Mouse (Mus musculus): ENCODE results near the gene Ubash3b.

The Ubash3b gene

DNA sequence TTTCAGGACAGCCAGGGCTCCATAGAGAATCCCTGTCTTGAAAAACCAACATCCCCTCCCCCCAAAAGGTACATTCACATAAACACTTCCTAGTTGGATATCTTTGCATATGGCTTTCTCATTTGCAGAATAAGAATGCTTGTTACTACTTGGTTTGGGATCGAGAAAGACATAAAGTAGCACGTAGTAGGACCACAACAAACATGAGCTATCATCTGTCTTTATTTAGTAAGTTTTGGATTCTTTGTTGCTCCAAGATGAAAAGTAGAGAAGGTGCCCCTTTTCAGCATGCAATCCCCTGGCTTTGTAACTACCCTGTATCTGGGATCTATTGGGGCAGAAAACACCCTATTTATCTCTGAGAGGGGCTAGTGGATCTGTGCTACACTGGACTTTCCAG, 25.2 kb downstream of the Ubash3b start:
- DNase-seq (ENCODE audit: low read depth), result no peak

DNA sequence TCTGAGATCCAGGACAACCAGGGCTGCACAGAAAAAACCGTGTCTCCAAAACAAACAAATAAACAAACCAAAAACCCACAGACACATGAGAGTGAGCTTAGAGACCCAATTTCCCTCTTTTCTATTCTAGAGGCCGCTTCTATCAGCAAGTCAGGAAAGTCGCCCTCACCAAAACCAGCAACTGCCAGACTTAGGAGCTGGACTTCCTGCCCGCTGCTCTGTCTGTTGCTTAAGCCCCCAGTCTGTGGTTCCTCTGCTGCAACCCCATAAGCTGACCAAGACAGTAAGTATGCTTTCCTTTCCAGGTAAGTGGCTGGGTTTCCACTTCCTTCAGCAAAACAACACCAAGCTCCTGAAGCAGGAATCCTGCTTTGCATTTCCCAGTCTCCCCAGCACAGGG, 26.6 kb downstream of the Ubash3b start:
- DNase-seq (ENCODE audit: low read depth), result no peak

DNA sequence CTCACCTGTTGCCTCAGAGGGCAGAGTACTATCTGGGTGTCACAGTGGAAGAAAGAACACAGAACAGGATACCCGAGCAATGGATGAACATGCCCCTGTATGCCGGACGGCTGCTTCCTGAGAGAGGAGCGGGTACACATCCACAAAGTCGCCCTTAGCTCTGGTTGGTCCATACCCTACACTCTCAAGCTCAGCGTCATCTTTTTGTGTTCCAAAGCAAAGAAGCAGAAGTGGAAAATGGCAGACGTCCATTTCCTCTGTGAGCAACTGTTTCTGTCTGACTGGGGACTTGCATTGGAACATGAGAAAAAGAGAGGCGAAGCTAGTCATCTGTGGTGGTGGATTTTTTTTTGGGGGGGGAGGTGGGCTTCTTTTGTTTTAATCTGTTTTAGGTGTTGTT, 30.9 kb downstream of the Ubash3b start:
- peak; percentile 39 for DNase-seq (ENCODE audit: low read depth)

DNA sequence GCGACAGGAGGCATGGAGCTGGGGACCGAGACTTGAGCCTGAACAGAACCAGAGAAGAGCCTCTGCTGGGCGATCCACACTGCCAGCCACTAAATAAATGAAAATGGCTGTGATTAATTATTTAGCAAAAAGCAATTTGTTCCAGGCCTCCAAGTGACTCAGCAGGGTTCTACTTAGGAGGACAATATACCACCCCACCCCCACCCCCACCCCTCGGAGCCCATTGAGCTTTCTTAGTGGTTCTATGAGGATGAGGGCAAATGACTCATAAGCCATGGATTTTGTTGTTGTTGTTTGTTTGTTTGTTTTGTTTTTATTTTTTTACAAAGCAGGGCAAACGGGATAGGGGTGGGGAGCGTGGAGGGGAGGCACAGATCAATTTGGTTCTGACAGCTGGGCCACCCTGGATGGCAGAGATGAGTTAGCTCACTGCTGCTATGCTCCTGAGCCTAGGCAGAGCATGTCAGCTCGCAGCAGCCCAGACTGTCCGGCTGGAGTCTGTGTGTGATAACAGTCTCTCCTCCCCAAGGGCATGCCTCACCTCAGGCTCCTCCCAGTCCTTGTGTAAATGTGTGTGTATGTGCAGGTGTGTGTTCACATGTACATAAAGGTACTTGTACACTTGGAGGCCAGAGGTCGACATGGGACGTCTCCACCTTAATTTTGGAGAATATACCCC, 31.6 kb downstream of the Ubash3b start:
- no peak for DNase-seq (ENCODE audit: low read depth)

DNA sequence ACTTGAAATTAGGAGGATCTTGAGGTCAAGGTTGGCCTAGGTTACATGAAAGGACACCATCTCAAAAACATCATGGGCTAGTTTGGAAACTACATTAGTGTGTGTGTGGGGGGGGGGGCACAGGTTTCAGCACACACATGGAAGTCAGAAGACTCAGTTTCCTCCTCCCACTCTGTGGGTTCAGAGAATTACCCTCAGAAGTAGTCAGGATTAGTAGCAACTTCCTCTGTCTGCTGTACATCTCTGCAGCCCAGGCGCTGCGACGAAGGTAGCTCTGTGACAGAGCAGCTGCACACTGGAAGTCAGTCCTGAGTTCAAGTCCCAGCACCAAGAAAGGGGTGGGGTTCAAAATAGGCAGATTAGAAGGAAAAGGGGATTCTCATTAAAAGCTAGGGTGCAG, 32.2 kb downstream of the Ubash3b start:
- peak; percentile 59 for DNase-seq (ENCODE audit: low read depth)

DNA sequence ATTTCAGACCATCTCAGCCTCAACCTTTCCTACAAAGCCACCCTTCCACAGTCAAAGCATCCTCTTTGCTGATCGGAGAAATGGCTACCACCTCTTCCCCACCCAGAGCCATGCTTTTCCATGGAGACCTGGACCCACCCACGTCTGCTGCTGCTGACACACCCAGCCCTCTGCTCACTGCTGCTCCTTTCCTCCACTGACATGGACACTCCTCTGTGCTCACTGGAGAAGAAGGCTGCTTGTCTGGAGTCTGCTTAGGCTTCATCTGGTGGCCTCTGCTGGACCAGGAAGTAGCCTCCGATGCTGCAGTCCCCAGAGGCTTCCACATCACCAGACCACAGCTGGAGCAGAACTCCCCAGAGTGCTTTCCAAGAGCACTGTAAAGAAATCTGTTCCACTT, 34.8 kb downstream of the Ubash3b start:
- no peak for DNase-seq (ENCODE audit: low read depth)

DNA sequence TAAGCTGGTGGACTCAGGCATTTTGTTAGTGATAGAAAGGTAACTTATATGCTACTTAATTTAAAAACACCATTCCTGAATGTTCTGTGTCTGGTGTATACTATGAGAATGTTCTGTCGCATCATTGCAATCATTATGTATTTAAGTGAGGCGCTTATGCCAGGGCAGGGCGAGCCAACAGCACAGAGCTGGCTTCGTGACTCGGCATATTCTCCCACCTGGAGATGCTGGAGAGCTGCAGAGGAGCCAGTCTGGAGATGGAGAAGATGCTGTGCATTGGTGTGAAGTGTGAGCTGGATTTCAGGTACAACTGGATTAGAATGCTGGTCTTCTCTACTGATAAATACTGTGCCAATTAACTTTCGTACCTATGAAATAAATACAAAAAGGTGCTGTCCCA, 37.2 kb downstream of the Ubash3b start:
- no peak for DNase-seq (ENCODE audit: low read depth)

DNA sequence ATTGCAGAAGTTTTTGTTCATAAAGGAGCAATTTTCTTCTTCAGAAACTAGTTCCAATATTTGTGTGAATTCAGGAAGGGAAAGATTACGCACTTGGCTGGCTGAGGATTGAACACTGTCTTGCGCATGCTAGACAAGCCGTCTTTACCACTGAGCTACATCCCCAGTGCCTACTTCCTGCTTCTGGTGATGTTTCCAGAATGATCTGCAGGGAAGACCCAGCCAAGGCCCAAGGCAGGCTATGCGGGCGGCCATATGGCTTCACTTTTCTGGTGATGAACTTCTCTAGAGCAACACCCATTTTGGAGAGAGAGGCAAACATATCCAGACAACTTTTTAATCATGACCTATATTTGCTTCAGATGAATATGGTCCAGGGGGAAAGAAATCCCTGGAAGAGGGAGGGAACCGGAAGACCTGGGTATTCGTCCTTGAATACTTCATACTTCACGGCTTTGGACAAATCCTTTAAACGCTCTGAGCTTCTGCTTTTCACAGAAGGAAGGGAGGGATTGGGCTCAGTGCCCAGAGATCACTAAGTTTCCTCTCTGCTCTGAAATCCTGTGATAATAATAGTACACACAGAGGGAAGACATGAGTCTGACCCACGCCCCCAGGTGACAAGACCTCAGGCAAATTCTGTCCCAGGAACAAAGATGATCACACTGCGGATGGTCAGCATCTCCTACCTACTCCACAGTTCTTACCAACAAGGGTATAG, 38.9 kb downstream of the Ubash3b start:
- no peak for DNase-seq (ENCODE audit: low read depth)

DNA sequence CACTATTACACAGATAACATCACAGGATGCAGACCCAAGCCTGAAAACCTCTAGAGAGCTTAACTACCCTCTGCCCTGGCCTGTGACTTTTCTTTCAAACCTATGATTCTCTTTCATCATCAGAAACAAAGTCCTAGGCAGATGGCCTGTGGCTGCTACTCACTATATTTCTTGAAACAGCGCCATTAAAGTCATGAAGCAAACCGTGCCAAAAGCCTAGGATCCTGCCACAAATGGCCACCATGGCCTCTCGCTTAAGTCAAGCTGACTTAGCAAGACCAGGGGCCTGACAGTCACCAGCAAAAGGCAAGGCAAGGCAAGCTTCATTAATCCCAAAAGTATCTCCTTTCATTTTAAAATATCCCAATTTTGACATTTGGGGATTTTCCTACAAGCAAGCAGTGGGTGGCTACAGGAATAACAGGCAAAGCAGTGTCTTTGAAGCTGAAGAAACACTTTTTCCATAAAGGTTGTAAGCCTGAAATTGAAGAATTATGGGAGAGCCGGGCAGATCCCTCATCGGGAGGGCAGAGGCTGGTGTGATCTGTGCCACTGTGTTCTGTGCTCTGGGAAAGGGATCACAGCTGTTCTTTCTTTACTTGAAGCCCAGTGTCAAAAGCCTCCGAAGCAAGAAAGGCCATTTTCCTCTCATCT, 39.7 kb downstream of the Ubash3b start:
- no peak for DNase-seq (ENCODE audit: low read depth)

DNA sequence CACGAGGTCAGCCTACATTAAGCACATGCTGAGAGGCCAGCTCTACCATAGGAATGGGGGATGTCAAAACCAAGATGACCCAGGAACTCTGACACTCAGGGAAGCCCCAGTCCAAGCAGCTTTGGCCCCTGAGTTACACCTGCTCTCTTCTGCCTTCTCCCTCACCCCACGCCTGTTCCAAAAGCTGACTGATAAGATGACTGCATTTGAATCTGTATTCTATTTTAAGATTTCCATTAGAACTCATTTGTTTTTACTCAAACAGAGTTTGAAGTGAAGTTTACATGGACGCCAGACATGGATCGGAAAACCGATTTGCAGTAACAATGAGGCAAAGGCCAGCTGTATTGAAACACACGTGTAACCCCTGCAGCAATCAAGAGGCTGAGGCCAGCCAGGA, 41.5 kb downstream of the Ubash3b start:
- no peak for DNase-seq (ENCODE audit: low read depth)

DNA sequence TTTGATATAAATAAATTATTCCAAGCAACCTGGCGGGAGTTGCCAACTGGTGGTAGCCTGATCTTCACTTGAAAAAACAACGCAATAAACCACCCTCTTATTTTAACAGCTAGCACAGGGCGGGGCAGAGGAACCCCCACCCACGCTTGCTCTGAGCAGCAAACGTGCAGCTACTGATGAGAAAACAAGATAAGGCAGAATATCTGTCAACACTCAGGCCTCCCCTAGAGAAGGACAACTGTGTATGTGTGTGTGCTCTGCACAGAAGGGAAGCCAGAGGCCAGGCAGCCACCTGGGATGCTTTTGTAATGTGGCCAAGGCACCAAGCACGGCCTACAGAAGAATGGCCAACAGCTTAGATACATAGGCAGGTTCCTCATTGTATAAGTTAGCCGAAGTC, 43.4 kb downstream of the Ubash3b start:
- peak; percentile 84 for DNase-seq (ENCODE audit: low read depth)

DNA sequence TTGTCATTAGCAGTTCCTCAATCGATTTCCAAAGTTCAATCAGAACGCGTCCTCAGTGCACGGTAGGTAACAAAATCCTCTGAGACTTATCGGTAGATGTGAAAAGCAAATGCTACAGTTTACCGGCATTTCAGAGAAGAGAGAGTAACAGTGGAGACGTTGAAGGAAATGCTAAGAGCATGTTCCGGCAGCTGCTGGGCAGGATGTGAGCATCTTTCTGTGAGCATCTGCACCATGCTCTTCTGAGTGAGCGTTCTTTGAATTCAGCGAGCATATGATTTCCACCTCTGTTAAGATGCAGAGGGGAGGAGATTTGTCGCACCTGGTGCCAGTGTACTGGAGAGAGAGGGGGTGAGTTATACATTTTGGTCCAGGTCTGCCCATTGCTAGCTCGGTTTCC, 45.4 kb downstream of the Ubash3b start:
- DNase-seq (ENCODE audit: low read depth), result peak; percentile 79

DNA sequence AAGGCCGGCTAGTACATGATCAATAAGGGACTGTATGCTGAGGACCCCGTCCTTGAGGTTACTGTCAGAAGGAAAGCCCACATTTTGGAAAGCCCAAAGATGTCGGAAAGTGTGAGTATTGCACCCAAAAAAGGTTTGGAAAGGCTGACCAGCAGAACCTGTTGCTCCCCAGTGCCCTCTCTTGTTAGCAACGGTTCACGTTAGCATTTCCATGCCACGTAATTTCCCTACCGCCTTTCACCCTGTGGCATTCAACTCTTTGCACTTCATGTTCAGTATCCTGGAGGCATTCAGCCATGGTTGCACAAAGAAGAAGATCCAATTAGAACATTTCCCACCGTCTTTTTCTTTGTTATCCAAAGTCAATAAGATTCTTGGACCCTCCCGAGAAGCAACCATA, 47.1 kb downstream of the Ubash3b start:
- DNase-seq (ENCODE audit: low read depth), result no peak

DNA sequence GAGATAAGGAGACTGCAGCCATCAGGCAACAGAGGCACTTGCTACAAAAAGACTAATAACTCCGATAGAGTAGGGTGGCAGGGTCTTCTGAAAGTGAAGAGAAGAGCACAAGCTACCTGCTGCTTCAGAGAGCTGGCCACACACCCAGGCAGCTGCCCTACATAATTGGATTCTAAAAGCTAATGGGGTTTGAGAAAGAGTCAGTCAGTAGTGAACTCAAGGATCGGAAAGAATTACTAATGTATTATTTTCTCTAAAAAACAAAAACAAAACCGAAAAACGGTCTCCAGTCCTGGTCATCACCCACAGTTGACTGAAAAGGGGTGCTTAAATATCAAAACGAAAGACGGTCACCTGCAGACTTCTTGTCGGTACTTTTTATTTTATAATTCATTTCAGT, 51.7 kb downstream of the Ubash3b start:
- no peak for DNase-seq (ENCODE audit: low read depth)

DNA sequence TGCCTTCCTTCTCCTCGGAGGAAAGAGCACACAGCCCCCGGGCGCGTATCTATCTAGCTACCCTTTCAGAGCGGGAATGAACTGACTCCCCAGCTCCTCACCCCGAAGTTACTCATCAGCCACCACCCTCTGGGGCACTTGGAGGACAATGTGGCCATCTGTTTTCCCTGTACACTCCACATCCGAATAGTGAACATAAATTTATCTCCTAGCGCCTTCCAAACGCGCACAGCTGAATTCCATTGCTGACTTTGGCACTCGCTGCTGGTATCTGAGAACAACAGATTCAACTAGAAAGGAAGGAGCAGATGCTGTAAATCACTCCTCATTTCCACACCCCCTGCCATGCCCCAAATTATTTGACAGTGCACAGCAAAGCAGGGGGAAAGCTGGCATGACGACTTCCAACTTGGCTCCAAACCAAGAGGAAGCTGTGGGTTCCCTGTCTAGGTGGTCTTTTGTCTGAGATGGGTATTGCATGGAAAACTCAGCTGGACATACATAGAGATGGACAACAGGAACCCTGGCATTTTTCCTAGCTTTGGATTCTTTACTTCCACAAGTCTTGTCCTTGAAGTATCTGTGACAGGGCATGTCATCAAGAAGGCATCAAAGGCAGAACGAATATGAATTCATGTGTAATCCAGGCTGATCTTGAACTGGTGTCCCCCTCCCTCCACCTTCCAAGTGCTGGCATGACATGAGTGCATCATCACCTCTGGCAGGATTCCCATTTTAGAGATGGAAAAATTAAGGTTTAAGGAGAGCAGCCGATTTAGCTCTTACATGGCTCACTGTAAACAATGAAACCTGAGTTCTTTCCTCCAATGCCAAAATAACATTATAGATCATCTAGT, 52.9 kb downstream of the Ubash3b start:
- no peak for DNase-seq (ENCODE audit: low read depth)

DNA sequence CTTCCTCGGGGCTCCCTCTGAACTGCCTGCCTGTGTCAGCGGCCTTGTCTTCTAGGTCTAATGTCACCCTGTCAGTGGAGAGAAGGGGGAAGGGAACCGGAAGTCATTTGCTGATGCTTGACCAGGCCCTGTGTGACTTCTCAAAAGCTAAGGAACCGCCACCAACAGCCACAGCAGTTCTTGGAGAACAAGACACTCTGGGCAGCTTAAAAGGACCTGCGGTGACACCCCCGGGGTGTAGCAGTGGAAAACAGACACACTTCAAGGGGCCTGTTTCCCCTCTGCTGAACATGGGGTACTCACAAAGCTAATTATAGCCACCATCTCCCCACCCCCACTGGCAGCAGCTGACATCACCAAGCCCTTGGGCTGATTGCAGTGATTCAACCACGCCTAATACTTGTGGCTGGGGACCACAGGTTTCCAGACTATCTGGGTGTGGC, 56.3 kb downstream of the Ubash3b start:
- DNase-seq (ENCODE audit: low read depth), result peak; percentile 57

DNA sequence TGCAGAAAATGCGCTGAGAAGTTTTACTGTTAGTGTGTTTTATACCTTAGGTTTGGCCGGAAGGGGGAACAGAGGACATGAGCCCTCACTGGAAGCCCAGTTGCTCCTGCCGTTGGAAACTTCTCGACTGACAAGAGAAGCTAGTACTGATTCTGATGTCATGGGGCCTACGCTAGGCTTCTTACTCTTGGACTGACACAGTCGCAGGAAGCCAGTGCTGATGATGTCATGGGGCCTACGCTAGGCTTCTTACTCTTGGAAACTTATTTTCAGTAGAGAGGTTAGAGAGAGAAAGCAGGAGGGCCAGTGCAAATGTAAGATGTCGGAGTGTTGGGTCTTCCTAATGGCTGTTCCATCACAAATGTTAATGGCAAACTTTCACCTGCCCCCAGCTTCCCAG, 57.8 kb downstream of the Ubash3b start:
- peak; percentile 46 for DNase-seq (ENCODE audit: low read depth)

DNA sequence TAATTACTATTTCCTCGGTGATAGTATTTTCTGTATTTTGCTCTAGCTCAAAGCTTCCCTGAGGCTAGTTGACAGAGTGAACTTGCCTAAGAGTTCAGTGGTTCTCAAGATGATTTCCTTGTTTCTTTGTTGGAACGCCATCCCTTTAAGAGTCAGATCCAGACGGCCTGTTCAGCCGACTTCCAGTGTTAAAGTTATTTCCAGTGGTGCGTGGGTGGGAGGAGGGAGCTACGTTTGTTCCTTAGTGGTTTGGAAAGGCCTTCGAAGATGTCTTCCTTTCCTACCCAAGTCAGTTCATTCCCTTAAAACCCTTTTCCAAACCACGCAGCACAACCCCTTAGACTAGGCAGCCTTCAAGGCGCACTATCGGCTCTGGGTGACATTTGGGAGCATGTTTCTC, 58.9 kb downstream of the Ubash3b start:
- no peak for DNase-seq (ENCODE audit: low read depth)

DNA sequence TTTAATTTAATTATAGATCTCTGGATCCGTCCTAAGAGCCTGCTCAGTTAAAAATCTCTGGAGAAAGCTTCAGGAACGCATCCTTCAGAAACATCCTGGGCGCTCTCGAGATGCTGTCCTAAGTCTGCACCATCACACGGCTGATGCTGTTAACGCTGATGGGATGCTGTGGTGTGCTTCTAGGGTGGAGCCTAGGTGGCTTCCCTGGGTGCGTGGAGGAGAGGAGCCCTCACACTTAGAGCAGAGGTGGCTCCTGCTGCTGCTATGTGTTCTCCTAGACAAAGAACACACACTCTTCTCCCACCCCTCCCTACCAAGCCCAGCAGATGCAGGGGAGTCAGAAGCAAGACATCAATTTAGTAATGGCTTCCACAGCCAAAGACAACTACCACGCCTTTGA, 61.6 kb downstream of the Ubash3b start:
- no peak for DNase-seq (ENCODE audit: low read depth)

DNA sequence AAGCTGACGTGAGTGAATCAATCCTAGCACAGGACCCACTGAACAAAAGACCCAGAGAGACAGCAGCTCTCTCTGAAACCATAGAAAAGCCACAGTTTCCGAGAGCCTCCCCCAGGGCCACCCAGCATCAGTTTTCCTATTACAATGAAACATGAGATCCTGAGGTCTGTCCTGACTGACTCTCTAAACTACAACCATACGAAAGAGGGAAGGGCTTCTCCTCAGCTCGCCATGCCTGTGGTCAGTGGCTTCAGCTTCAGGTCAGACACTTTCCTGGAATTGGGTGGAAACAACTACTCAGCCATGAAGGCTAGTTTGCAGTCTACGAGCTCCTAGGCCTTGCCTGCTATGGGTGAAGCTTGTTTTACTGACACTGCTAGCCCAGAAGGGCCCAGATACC, 62.4 kb downstream of the Ubash3b start:
- no peak for DNase-seq (ENCODE audit: low read depth)

DNA sequence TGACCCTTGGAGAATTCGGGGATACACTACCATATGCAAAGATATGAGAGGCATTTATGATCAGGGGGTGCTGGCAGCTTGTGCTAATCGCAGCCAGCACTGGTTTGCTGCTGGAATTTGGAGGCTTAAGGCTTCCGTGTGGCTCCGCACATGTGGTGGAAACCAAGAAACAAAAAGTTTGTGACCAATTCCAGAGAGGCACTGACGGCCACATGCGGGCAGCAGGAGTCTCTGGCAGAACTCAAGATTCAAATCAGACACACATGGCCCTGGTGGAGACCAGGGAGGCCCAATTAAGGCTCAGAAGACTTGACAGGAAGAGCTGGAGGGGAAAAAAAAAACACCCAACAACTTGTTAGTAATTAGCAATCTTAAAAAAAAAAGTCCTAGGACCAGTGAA, 63.4 kb downstream of the Ubash3b start:
- no peak for DNase-seq (ENCODE audit: low read depth)

DNA sequence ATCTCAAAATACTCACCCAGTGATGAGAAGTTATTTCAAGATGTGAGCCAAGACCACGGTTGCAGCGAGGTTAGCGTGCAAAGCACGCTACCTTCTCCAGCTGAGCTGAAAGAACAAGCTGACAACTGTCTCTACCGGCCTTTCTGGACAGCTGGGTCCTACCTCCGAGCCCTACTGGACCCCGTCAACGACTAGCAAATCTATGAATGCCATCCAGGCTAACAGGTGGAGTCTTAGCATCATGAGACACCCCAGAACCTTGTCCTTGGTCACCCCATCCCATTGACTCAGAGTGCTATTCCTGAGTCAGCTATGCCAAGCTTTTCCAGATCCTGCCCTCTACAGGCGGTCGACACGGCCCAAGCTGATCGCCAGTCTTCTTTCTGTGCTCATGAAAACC, 69.5 kb downstream of the Ubash3b start:
- no peak for DNase-seq (ENCODE audit: low read depth)

DNA sequence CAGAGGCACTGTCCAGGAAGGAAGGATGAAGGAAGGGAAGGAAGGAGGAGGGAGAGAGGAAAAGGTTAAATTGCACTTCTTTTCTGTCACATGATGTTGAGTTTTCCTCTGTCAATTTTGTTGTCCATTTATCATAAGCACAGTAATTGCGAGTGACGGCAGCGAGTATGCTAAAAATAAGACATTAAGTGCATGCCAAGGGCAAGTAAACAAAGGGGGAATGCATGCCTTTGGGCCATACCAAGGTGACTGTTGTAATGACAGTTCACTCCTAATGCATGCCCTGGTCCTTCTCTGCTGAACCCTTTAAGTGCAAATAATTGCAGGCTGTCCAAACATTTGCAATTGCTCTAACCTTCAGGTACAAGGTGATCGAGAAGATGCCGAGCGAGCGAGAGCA, 70.3 kb downstream of the Ubash3b start:
- no peak for DNase-seq (ENCODE audit: low read depth)
